Mouse (Mus musculus) embryo, embryonic 10 days (tissue): ENCODE data around the gene Cpd.

Source experiments
- DNase-seq: peaks from one replicate; pipeline ENCODE4 v3.0.0-alpha.2; 2015; ENCODE audit warnings: low spot score

Cpd gene

GRCm38 (mm10) chr11:76846878-76847222 is at the start of gene Cpd:
Gene Cpd (minus strand): TSS chr11:76847018.
- peak; percentile 98 for DNase-seq

GRCm38 (mm10) chr11:76896360-76896759 is 49.5 kb upstream of the Cpd start:
- DNase-seq: no peak

GRCm38 (mm10) chr11:76894240-76894639 is 47.4 kb upstream of the Cpd start:
- peak; percentile 88 for DNase-seq

GRCm38 (mm10) chr11:76893570-76893969 is 46.8 kb upstream of the Cpd start:
- DNase-seq: peak; percentile 69

GRCm38 (mm10) chr11:76892972-76893371 is 46.2 kb upstream of the Cpd start:
- DNase-seq: no peak

GRCm38 (mm10) chr11:76891738-76892349 is 45.0 kb upstream of the Cpd start:
- DNase-seq: no peak

GRCm38 (mm10) chr11:76891171-76891570 is 44.4 kb upstream of the Cpd start:
- DNase-seq: no peak

- DNase-seq: no peak
Measured at GRCm38 (mm10) chr11:76889339-76890164, 42.7 kb upstream of the Cpd start.

- no peak for DNase-seq
Measured at GRCm38 (mm10) chr11:76884451-76884850, 37.6 kb upstream of the Cpd start.

GRCm38 (mm10) chr11:76879816-76880215 is 33.0 kb upstream of the Cpd start:
- DNase-seq: no peak

GRCm38 (mm10) chr11:76874766-76875165 is 27.9 kb upstream of the Cpd start:
- no peak for DNase-seq

GRCm38 (mm10) chr11:76873865-76874264 is 27.0 kb upstream of the Cpd start:
- no peak for DNase-seq

GRCm38 (mm10) chr11:76872556-76873234 is 25.9 kb upstream of the Cpd start:
- DNase-seq: no peak

- no peak for DNase-seq
Measured at GRCm38 (mm10) chr11:76861185-76861584, 14.4 kb upstream of the Cpd start.

- no peak for DNase-seq
Measured at GRCm38 (mm10) chr11:76859261-76859660, 12.4 kb upstream of the Cpd start.

- DNase-seq: no peak
Measured at GRCm38 (mm10) chr11:76858781-76859180, 12.0 kb upstream of the Cpd start.

- DNase-seq: no peak
Measured at GRCm38 (mm10) chr11:76857111-76857510, 10.3 kb upstream of the Cpd start.

- no peak for DNase-seq
Measured at GRCm38 (mm10) chr11:76856601-76857000, 9.8 kb upstream of the Cpd start.

- no peak for DNase-seq
Measured at GRCm38 (mm10) chr11:76854475-76855341, 7.9 kb upstream of the Cpd start.

- DNase-seq: no peak
Measured at GRCm38 (mm10) chr11:76851512-76851911, 4.7 kb upstream of the Cpd start.

- no peak for DNase-seq
Measured at GRCm38 (mm10) chr11:76849596-76849995, 2.8 kb upstream of the Cpd start.

GRCm38 (mm10) chr11:76848081-76848480 is 1.3 kb upstream of the Cpd start:
- no peak for DNase-seq
